Mouse (Mus musculus) heart, adult 2 months (tissue): ENCODE results near the gene Tfr2.

ENCODE experiments used
- CTCF ChIP-seq: fragments of 200-600 bp; IDR thresholded peaks from 2 replicates; pipeline ENCODE4 v1.8.1; 2022; ENCODE audit warnings: antibody characterized with exemption, mild to moderate bottlenecking, moderate library complexity
- EP300 ChIP-seq: fragments of 200-500 bp; IDR thresholded peaks from 2 replicates; pipeline ENCODE4 v1.6.1; 2011; ENCODE audit warnings: low read depth, low read length, control low read depth; ENCODE audit not compliant: insufficient read depth

DNA sequence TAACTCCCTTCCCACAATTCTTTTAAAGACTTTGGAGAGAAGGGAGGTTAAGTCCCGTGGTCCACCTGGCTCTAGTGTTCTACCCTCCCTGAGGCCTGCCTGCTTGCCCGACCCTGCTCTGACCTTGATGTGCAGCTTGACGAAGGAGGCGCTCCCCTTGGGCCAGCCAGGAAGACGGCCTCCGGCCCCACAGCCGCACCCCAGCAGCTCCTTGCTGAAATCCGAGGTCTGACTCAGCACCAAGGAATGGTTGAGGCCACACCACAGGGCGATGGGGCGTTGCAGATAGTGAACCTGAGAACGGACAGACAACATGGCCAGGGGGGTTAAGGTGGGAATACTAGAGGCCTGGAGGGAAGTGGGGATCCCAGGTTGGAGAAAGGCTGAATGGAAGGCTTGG lies 43.9 kb downstream of the Tfr2 start, which contains the start of gene Pcolce:
- TF ChIP-seq CTCF (no peak), EP300 (no peak)
